Mouse (Mus musculus): ENCODE measurements around the gene Uck2. TPM values are rescaled to one million over a fixed set of nuclear protein-coding genes. Genes with fewer than 3 reads are reported as not detected.

The Uck2 gene
- 9.2 and 12.2 TPM in 2 replicates for total RNA-seq (2017)

DNA sequence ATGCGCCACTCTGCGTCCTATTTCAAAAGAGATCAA is at the start of gene Uck2:
Gene Uck2, minus strand, starts transcription at position 1 of the 36 bp plus-strand sequence.
- ATAC-seq (ENCODE audit: extremely low read depth, insufficient number of reproducible peaks, low FRiP score, poor library complexity, severe bottlenecking) = no peak

DNA sequence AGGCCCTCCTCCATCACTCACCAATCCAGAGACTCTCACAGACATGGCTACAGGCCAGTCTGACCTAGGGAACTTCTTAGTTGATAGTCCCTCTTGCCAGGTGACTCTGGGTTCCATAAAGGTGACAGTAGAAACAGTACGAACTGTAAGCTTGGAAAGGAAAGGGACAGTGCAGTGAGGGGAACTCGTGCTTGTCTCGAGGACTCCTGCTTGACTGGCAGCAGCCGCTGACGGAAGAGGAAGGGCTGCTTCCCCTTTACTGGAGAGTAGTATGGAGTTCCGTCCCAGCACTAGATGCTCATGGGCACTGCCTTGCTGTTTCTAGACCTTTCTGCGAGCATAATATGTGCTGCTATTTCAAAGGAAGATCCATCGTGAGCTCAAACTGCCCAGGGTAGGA is 46.0 kb upstream of the Uck2 start:
- ATAC-seq (ENCODE audit: extremely low read depth, insufficient number of reproducible peaks, low FRiP score, poor library complexity, severe bottlenecking) = peak; percentile 64

DNA sequence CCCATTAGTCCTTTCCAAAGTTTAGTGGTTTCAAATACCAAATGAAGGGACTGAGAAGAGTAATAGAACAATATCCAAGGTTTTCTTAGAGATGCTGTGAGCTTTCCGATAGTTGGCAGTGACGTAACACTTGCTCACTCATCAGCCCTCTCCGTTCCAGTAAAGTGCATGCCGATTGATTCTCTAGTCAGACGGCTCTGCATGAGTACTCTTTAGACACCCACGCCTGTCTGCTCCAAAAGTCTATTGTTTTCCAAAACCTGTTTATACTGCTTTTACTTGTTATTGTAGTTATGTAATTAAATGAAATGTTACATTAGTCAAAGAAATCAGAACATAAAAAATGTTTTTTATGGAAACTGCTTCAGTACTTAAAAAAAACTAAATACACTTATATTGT is 43.7 kb upstream of the Uck2 start:
- ATAC-seq (ENCODE audit: extremely low read depth, insufficient number of reproducible peaks, low FRiP score, poor library complexity, severe bottlenecking) = no peak

DNA sequence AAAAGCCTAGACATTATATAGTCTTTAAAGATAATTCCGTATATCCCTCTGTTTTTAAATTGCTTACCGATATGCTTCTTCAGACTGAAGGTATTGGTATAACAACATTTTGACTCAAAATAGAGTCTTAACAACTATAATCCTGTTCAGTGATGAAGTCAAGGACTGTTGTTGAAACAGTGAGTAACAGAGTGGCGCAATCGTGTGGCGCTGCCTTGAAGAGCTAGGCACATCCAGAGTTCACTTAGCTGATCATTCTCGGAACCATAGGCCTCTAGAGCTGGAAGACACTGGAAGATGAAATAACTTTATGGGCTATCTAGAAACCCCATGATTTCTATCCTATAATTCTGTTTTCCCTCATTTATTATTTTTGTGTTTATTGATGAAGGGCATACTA is 36.6 kb upstream of the Uck2 start:
- ATAC-seq (ENCODE audit: extremely low read depth, insufficient number of reproducible peaks, low FRiP score, poor library complexity, severe bottlenecking) = no peak

DNA sequence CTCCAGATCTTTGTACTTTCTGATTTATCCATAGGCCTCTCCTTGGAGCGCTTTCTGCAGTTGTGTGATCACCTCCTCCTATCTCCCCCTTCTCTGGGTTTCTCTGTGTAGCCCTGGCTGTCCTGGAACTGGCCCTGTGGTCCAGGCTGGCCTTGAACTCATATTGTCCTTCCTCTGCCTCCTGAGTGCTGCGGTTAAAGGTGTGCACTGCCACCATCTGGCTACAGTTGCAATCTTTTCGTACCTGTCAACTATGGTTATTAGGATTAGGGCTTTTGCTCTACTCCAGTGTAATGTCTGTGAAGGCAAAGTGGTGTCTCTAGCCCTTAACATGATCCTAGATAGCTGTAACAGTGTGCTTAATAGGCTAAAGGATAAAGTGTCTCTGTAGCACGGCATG is 28.1 kb upstream of the Uck2 start:
- no peak for ATAC-seq (ENCODE audit: extremely low read depth, insufficient number of reproducible peaks, low FRiP score, poor library complexity, severe bottlenecking)

DNA sequence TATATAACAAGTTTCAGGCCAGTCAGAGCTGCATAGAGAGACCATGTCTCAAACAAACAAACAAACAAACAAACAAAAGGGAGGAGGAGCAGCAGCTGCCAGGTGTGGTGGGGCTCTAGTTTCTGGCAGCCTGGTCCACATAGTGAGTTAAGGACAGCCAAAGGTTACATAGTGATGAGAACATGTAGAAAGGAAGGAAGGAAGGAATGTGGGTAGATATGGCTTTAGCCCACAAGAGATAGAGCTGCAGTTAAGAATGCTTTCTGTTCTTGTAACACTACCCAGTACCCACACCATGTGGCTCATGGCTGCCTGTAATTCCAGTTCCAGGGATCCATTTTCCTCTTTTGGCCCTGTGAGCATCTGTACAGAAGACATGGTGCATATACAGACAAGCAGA is 27.2 kb upstream of the Uck2 start:
- ATAC-seq (ENCODE audit: extremely low read depth, insufficient number of reproducible peaks, low FRiP score, poor library complexity, severe bottlenecking) = no peak

DNA sequence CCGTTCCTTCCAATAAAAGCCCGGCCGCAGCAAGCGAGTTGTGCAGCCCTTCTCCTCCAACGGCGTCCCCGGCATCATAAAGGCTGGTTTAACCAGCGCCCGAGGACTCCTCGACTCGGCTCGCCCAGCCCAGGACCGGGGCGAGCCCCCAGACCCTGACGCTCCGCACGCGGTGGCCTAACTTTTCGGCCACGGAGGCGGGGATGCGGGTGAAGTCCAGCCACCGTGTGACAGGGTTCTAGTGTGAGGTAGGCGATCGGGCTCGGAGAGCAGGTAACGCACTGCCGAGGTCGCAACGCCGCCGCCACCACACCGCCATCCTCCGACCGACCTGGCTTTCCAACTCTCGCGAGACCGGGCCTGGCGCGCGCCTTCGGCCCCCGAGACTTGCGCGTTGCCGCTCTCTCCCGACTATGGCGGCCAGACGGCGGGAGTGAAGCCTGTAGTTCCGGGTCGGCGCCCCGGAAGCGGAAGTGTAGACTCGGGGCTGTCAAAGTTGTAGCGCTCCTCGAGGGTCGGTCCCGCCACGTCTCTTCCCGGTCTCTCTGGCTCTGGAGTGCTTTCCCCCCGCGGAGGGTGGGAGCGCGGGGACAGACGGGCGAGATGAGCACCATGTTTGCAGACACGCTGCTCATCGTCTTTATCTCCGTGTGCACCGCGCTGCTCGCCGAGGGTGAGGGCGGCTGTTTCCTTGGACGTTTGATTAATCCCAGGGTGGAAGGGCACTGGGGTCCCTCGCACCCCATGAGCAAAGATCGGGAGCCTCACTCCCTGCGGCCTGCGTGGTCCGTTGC is 23.3 kb upstream of the Uck2 start, which contains the start of gene Tmco1:
Gene Tmco1, plus strand, starts transcription at position 118 of the 794 bp plus-strand sequence.
- peak; percentile 93 for ATAC-seq (ENCODE audit: extremely low read depth, insufficient number of reproducible peaks, low FRiP score, poor library complexity, severe bottlenecking)

DNA sequence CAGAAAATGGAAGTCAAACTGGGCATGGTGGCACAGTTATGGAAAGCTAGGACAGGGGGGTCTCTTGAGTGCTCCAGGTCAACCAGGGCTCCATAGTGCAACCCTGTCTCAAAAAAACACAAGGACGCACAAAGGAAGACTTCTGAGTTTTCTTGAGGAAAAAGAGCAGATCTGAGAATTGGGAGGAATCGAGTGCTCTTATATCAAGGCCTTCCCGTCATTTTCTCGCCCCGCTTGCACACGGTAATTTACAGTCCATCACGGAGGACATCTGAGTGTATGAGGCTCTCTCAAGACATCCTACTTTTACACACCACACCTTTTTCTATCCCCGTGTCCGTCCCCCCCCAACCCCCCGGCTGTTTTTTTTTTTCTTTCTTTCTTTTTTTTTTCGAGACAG is 22.6 kb upstream of the Uck2 start:
- no peak for ATAC-seq (ENCODE audit: extremely low read depth, insufficient number of reproducible peaks, low FRiP score, poor library complexity, severe bottlenecking)

DNA sequence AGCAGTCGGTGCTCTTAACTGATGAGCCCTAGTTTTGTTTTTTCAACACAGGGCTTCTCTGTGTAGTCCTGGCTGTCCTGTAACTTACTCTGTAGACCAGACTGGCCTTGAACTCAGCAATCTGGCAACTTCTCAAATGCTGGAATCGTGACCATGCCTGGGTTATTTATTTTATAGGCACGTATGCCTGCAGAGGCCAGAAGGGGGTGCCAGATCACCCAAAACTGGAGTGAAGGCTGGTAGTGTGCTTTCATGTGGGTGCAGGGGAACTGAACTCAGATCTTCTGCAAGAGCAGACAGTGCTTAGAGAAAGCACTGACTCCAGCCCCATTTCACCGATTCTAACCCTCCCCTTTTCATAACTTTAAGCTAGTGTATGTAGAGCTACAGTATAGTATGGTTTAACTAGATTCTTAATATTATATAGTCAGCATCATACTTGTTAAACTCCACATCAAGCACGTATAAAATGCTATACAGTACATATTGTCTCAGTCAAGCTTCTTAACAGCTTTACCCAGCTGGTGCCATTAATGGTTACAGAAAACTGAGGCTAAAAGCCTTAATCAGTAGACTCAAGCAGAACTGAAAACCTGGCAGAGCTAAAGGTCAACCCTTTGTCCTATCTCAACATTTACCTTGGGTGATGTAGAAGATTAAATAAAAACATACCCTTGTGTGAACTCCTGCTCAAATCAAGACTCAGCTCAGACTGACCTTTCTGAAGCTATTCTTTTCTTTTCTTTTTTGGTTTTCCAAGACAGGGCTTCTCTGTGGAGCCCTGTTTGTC is 21.5 kb upstream of the Uck2 start:
- ATAC-seq (ENCODE audit: extremely low read depth, insufficient number of reproducible peaks, low FRiP score, poor library complexity, severe bottlenecking) = peak; percentile 75

DNA sequence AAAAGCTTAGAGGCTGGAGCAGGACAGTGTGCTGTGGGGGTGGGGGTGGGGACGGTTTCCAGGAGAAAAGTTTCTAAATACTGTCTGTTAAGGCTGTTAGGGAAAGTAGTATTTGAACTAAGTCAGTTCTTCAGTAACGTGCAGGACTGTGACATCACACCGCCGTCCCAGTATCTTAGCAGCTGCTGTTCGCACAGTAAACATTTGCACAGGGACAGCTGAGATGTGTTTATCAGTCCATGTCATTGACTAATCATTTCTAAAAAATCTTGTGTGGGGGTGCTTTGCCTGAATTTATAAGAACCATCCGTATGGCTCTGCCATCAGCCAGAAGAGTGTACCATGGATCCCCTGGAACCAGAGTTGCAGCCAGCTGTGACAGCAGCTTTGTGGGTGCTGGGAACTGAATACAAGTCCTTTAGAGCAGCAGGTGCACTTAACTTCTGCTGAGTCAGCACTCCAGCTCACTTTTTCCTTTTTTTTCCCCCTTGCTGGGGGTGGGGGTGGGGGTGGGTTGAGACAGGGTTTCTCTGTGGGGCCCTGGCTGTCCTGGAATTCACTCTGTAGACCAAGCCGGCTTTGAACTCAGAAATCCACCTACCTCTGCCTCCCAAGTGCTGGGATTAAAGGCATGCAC is 20.5 kb upstream of the Uck2 start:
- ATAC-seq (ENCODE audit: extremely low read depth, insufficient number of reproducible peaks, low FRiP score, poor library complexity, severe bottlenecking) = no peak

DNA sequence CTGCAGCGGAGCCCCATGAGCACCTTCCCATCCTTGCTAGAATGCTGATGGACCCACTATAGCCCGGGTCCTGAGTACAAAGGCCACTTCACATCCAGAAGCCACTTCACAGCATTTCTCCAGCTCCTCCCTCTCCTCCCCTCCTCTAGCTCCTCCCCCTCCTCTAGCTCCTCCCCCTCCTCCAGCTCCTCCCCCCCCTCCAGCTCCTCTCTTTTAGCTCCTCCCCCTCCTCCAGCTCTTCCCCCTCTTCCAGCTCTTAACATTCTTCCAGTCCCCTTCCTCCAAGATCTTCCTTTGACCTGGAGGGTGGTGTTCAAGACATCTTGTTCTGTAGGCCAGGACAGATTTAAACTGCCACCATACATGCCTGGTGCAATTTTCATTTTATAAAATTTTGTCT is 15.0 kb upstream of the Uck2 start:
- no peak for ATAC-seq (ENCODE audit: extremely low read depth, insufficient number of reproducible peaks, low FRiP score, poor library complexity, severe bottlenecking)

DNA sequence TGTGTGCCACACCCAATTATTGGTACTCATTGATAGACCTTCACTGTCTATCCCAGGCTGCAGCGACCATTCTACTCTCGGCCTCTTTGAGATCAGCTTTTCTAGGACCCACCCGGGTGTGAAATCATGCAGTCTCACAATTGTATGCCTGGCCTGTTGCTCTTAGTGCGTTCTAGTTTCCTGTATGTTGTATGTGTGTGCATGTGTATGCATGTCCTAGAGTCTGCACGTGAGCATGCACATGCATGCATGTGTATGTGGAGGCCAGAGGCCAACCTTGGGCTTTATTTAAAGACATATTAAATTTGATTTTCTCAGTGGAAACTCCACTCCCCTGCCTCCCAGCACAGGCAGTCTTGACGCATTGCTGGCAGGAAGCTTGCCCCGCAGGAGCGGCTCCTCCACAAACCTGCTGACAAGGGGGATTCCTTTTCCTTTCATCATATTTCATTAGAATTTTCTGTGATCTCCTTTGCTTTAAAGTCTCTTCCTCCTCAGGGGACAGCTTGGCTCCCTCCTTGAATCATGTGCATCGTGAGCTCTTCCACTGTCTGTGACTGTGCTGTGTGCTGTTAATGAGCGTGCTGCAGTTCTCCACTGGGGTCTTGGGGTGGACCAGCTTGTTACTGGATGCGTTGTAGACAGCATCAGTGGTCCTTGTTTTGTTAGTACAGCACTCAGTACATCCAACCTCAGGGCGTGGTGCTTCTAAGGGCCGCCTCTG is 10.7 kb upstream of the Uck2 start:
- no peak for ATAC-seq (ENCODE audit: extremely low read depth, insufficient number of reproducible peaks, low FRiP score, poor library complexity, severe bottlenecking)

DNA sequence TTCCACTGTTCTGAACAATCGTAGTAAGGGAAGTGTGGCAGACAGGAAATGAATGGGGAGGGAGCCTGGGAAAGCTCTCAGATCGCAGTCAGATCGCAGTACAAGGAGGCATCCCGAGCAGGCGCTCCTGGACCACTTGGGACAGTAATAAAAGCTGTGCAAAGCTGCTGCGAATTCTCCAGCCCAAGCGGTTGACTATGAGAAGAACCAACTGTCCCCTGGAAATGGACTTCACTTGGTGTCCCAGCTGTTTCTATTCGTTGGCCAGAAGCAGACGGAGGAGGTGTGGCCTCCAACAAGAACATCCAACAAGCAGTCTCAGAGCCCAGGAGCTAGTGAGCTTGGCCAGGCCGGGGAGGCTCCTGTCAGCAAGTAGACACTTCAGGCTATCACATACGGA is 7.3 kb upstream of the Uck2 start:
- ATAC-seq (ENCODE audit: extremely low read depth, insufficient number of reproducible peaks, low FRiP score, poor library complexity, severe bottlenecking) = no peak

DNA sequence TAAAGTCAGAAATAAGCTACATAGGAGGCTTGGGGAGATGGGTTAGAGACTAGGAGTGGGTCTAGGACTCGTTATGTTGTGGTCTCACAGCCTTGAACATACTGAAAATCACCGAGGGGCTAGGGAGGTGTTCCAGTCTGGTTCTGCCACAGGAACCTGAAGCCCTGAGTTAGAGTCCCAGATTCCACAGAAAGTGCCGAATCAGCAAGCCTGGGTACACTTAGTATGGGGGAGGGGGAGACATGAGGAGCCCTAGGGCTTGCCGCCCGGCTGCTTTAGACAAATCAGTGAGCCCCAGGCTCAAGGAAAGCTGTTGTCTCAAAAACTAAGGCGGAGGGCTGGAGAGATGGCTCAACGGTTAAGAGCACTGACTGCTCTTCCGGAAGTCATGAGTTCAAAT is 6.5 kb upstream of the Uck2 start:
- ATAC-seq (ENCODE audit: extremely low read depth, insufficient number of reproducible peaks, low FRiP score, poor library complexity, severe bottlenecking) = no peak

DNA sequence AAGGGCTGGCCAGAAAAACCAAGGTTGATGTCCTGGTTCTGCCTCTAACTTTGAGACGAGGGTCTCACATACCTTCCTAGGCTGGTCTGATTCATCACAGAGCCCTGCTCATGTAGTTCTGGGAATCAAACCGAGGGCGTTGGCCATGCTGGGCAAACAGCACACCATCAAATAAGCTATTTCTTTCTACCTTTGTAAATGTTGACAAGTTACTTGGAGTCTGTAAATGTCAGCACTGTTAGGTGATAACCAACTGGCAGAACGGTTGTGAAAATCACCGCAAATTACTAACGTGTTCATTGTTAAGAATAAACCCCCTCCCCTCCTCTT is 5.1 kb upstream of the Uck2 start:
- ATAC-seq (ENCODE audit: extremely low read depth, insufficient number of reproducible peaks, low FRiP score, poor library complexity, severe bottlenecking) = no peak

DNA sequence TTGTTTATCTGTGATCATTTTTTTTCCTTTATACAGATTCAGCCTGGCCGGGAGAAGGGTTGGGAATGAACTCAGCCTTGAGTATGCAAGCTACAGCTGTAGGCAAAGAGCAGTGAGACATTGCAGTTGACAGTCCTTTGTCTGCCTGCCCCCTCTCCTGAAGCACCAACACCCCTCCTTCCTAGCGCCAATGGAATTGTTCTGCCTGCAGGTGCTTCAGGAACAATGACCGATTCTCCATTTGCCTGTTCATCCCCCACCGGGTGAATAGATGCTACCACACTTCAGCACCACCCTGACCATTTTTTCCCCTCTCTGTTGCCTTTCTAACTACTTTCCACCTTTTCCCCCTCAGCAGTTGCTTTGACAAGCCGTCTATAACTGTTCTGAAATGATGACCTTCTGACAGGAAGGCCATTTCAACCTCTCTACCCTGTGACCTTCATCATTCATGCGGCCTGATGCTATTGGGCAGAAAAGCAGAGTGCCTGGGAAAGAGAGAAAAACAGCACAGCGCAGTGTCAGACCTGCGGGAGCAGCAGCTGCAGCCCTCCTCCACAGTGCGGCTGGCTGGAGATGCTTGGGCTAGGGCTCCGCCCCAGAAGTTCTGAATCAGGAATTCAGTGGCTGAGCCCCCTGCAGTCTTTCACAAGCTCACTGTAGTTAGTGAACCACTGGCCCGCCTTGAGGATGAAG is 4.6 kb upstream of the Uck2 start:
- ATAC-seq (ENCODE audit: extremely low read depth, insufficient number of reproducible peaks, low FRiP score, poor library complexity, severe bottlenecking) = no peak

DNA sequence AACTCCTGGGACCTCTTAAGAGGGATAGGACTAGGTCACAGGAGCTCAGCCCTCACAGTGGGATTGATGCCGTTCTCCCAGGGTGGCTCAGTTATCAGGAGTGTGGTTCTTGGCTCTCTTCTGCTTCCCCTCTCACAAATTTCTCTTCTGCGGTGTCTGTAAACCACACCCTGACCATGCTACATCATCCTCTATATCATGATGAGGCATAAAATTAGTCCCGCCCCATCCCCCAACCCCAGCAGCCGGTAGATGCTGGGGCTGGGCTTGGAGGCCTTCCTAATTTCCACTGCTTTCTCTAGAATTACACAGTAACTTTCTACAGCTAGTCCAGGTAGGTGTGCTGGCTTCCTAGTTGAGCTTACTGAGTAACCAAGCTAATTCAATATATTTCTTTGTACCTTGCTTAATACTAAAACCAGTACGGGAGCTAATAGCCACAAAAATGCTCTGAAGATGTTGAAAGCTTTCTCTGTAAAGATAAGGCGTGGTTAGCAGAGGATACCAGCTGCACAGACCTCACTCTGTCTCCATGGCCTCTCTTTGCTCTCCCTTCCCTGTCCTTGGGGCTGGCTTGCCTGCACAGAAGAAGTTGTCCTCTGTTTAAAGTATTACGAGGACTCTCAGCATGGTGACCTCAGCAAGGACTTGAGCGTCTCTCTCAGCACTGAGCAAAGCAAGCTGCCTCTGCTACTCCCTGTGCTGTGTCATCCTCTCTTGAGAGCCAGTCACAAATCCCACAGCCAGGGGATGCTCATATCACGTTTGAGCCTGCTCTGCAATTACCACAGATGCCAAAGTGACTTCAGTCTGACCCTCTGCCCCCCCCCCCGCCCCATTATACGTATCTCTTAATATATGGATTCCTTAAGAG is 3.8 kb upstream of the Uck2 start:
- no peak for ATAC-seq (ENCODE audit: extremely low read depth, insufficient number of reproducible peaks, low FRiP score, poor library complexity, severe bottlenecking)

DNA sequence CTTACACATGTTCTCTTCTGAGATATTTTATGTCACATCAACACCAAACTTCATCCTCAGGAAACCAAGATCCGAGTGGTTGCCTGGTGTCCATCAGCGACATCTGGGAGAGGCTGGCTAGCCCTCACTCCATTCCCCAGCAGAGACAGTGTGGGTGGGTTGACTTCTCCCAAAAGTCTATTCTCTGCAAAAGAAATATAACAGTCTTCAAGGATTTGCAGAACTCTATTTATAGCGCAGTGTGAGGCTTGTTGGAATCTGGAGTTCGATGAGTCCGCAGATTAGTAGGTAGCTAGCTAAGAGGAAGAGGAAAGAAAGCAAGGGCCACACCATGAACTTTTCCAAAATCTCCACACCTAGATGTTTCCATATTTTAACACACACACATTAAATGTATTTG is 2.0 kb upstream of the Uck2 start:
- ATAC-seq (ENCODE audit: extremely low read depth, insufficient number of reproducible peaks, low FRiP score, poor library complexity, severe bottlenecking) = no peak

DNA sequence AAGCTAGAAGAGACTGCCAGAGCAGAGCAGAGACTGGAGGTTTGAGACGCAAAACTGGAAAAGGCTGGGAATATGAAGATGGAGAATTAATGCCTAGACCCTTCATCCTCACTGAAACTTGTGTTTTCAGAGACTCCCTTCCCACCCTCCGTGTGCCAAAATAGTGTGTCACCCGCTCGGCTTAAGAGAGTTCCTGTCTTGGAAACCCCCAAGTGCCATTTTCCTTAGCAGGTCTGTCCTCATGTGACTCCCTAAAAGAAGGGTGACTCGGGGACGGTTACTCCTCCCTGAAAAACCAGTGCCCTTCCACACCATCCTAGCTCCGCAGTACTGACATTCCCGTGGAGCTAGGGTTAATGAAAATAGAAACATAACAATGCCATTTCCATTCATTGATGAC is 236 bp upstream of the Uck2 start:
- ATAC-seq (ENCODE audit: extremely low read depth, insufficient number of reproducible peaks, low FRiP score, poor library complexity, severe bottlenecking) = no peak
